Mouse (Mus musculus): ENCODE data around the gene Tpbgl. TPM values are rescaled to one million over a fixed set of nuclear protein-coding genes. Genes with fewer than 3 reads are reported as not detected.

The Tpbgl gene
- polyA plus RNA-seq, 1 experiment: 0.28 TPM

GRCm38 (mm10) chr7:99644701-99645100, 17.8 kb upstream of the Tpbgl start:
- Histone ChIP-seq H3K4me3 (ENCODE audit: insufficient read depth, low read length) (no peak overlapping the region), H3K27ac (ENCODE audit: insufficient read depth, low read length) (no peak overlapping the region), H3K4me1 (ENCODE audit: control insufficient read depth, insufficient read depth, low read length) (no peaks in the 10 kb centered on the region)
- TF ChIP-seq POLR2A (IDR thresholded peaks at IDR 0.05; ENCODE audit: low read depth, low read length): no peak
- no peak for TF ChIP-seq CTCF (IDR thresholded peaks at IDR 0.05; ENCODE audit: borderline replicate concordance, insufficient read depth, low read length)

GRCm38 (mm10) chr7:99642078-99642477, 15.2 kb upstream of the Tpbgl start:
- Histone ChIP-seq H3K4me1 (ENCODE audit: control insufficient read depth, insufficient read depth, low read length) (no peaks in the 10 kb centered on the region), H3K4me3 (ENCODE audit: insufficient read depth, low read length) (no peak overlapping the region), H3K27ac (ENCODE audit: insufficient read depth, low read length) (no peak overlapping the region)
- TF ChIP-seq CTCF (IDR thresholded peaks at IDR 0.05; ENCODE audit: borderline replicate concordance, insufficient read depth, low read length): no peak
- TF ChIP-seq POLR2A (IDR thresholded peaks at IDR 0.05; ENCODE audit: low read depth, low read length): no peak

DNA sequence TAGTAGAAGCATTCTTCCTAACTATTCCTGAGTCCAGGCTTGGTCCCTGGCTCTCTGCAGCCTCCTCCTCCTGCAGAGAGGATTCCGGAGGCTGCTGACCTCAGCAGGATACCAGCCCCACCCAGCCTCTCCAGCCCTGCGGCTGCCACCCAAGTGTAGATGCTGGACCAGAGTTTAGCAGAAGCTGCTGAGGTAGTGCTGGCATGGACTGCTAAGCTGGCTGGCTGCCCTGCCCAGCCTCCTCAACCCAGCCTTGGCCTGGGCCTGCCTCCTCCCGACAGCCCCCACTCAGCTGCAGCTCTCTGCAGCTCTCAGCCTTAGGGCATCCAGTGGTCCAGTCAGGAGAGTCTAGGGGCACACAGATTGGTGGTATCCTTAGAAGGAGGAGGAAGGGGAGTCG, 14.3 kb upstream of the Tpbgl start:
- Histone ChIP-seq H3K4me3 (ENCODE audit: insufficient read depth, low read length) (no peak overlapping the region), H3K27ac (ENCODE audit: insufficient read depth, low read length) (no peak overlapping the region), H3K4me1 (ENCODE audit: control insufficient read depth, insufficient read depth, low read length) (no peaks in the 10 kb centered on the region)
- no peak for TF ChIP-seq POLR2A (IDR thresholded peaks at IDR 0.05; ENCODE audit: low read depth, low read length)

DNA sequence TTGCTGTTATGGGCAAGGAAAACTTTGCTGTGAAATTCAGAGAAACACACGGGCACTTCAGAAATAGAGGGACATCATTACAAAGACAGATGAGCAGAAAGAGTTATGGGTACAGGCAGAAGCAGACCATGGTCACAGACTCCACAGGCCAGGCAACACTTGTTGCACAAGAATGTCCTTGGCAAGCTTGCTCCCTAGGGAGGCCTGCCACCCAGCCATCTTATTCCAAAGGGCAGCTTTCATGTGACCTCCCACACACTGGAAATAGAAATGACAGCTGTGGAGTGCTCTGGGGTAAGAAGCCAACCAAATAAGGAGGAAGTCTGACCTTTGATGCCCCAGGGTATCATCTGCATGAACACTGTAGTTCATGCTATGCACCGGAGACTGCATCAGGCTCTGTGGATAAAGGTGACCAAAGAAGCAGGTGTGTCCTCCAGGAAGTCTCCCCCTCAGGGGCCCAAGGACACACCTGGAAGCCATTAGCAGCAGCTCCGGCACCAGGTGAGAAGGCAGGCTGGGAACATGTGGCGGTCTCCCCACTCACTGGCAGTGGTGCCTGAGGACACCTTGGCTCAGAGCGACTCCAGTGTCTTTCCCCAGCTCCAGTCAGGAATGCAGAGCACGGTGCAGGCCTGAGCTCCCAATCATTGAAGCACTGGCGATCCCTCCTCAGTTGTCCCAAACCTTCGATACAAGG, 7.2 kb upstream of the Tpbgl start:
- no peak overlapping the region for H3K4me3 ChIP-seq (ENCODE audit: insufficient read depth, low read length)
- H3K27ac ChIP-seq (ENCODE audit: insufficient read depth, low read length): no peak overlapping the region
- H3K4me1 ChIP-seq (ENCODE audit: control insufficient read depth, insufficient read depth, low read length): no peaks in the 10 kb centered on the region
- TF ChIP-seq POLR2A (IDR thresholded peaks at IDR 0.05; ENCODE audit: low read depth, low read length): no peak
- no peak for TF ChIP-seq CTCF (IDR thresholded peaks at IDR 0.05; ENCODE audit: borderline replicate concordance, insufficient read depth, low read length)

- Histone ChIP-seq H3K4me1 (ENCODE audit: control insufficient read depth, insufficient read depth, low read length) (no peaks in the 10 kb centered on the region), H3K4me3 (ENCODE audit: insufficient read depth, low read length) (no peak overlapping the region), H3K27ac (ENCODE audit: insufficient read depth, low read length) (no peak overlapping the region)
- TF ChIP-seq CTCF (IDR thresholded peaks at IDR 0.05; ENCODE audit: borderline replicate concordance, insufficient read depth, low read length): no peak
- TF ChIP-seq POLR2A (IDR thresholded peaks at IDR 0.05; ENCODE audit: low read depth, low read length): no peak
Measured at GRCm38 (mm10) chr7:99632286-99632685, 5.4 kb upstream of the Tpbgl start.

DNA sequence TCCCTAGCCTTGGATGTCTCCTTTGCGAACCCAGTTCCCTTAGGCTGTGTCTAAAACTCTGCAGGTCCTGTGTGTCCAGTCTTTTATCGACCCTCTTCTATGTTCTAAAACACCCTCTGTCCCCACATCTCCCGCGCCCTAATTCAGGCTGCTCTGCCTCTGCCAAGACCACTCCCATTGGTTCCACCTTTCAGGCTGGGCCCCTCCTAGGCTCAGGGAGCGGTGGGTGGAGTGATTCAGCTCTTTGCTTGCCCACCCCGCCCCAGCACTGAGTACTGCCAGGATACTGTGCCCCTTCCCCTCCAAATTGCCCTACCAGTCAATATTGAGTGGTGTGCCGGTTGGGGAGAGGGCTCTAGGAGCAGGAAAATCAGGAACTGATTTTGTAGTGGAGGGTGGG, 463 bp upstream of the Tpbgl start:
- TF ChIP-seq POLR2A (IDR thresholded peaks at IDR 0.05; ENCODE audit: low read depth, low read length): no peak
- TF ChIP-seq CTCF (IDR thresholded peaks at IDR 0.05; ENCODE audit: borderline replicate concordance, insufficient read depth, low read length): no peak
- Histone ChIP-seq H3K4me1 (ENCODE audit: control insufficient read depth, insufficient read depth, low read length) (no peaks in the 10 kb centered on the region), H3K4me3 (ENCODE audit: insufficient read depth, low read length) (no peak overlapping the region), H3K27ac (ENCODE audit: insufficient read depth, low read length) (no peak overlapping the region)

- peak; percentile 96 for TF ChIP-seq CTCF (IDR thresholded peaks at IDR 0.05; ENCODE audit: borderline replicate concordance, insufficient read depth, low read length)
- TF ChIP-seq POLR2A (IDR thresholded peaks at IDR 0.05; ENCODE audit: low read depth, low read length): no peak
- H3K4me1 ChIP-seq (ENCODE audit: control insufficient read depth, insufficient read depth, low read length): no peaks in the 10 kb centered on the region
- peak overlapping the region; percentile 19; the same call in 1 of the 2 replicates for H3K4me3 ChIP-seq (ENCODE audit: insufficient read depth, low read length)
- no peak overlapping the region for H3K27ac ChIP-seq (ENCODE audit: insufficient read depth, low read length)
Measured at GRCm38 (mm10) chr7:99625722-99626375, 1.1 kb downstream of the Tpbgl start.

- H3K4me3 ChIP-seq (ENCODE audit: insufficient read depth, low read length): no peak overlapping the region
- H3K4me1 ChIP-seq (ENCODE audit: control insufficient read depth, insufficient read depth, low read length): no peaks in the 10 kb centered on the region
- no peak overlapping the region for H3K27ac ChIP-seq (ENCODE audit: insufficient read depth, low read length)
- TF ChIP-seq POLR2A (IDR thresholded peaks at IDR 0.05; ENCODE audit: low read depth, low read length) (no peak), CTCF (IDR thresholded peaks at IDR 0.05; ENCODE audit: borderline replicate concordance, insufficient read depth, low read length) (peak; percentile 55; the same call in 1 of the 2 replicates)
Measured at GRCm38 (mm10) chr7:99618860-99619259, 8.0 kb downstream of the Tpbgl start.

DNA sequence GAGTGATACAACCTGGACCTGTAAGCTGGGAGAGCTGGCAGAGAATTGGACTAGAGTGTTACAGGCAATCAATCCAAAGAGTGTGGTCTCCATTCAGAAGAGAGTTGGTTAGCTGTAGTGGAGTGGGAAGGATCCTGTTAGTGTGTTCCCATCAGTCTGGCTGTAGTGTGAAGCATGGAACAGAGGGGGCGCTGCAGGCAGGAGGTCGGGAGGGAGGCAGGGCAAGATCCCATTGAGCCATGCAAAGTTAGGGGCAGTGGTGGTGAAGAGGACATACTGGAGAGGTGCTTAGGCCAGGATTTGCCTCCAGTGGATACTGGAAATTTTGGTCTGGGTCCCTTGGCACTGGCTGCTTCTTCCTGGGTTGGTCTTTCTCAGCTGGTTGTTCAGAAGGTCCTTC, 8.6 kb downstream of the Tpbgl start:
- H3K4me1 ChIP-seq (ENCODE audit: control insufficient read depth, insufficient read depth, low read length): no peaks in the 10 kb centered on the region
- peak; percentile 26; the same call in 1 of the 2 replicates for TF ChIP-seq CTCF (IDR thresholded peaks at IDR 0.05; ENCODE audit: borderline replicate concordance, insufficient read depth, low read length)
- no peak for TF ChIP-seq POLR2A (IDR thresholded peaks at IDR 0.05; ENCODE audit: low read depth, low read length)
- no peak overlapping the region for H3K27ac ChIP-seq (ENCODE audit: insufficient read depth, low read length)
- H3K4me3 ChIP-seq (ENCODE audit: insufficient read depth, low read length): no peak overlapping the region

GRCm38 (mm10) chr7:99607632-99608031, 19.3 kb downstream of the Tpbgl start:
- TF ChIP-seq CTCF (IDR thresholded peaks at IDR 0.05; ENCODE audit: borderline replicate concordance, insufficient read depth, low read length): no peak
- TF ChIP-seq POLR2A (IDR thresholded peaks at IDR 0.05; ENCODE audit: low read depth, low read length): no peak
- Histone ChIP-seq H3K27ac (ENCODE audit: insufficient read depth, low read length) (no peak overlapping the region), H3K4me3 (ENCODE audit: insufficient read depth, low read length) (no peak overlapping the region), H3K4me1 (ENCODE audit: control insufficient read depth, insufficient read depth, low read length) (no peaks in the 10 kb centered on the region)
